Mouse (Mus musculus) brain, embryonic 14.5 days (tissue): ENCODE measurements at regions not wholly inside any gene's neighbourhood (a gene's known extent, or its start where the extent isn't known, plus 50 kb on each side); places are given as distances from the start of the nearest gene placed in this dataset.

Experiments used
- DNase-seq: peaks from one replicate; pipeline ENCODE4 v3.0.0-alpha.2; 2011; ENCODE audit warnings: low read depth
- CTCF ChIP-seq: fragments of 200-500 bp; IDR thresholded peaks from 2 replicates; pipeline ENCODE4 v1.5.1; 2012; ENCODE audit warnings: inconsistent platforms, mild to moderate bottlenecking, moderate library complexity, borderline replicate concordance; ENCODE audit not compliant: insufficient read depth, insufficient read length; ENCODE audit errors: extremely low read depth
- POLR2A ChIP-seq: fragments of 200-500 bp; IDR thresholded peaks from 2 replicates; pipeline ENCODE4 v1.6.1; 2012; ENCODE audit warnings: mild to moderate bottlenecking, inconsistent platforms, borderline replicate concordance; ENCODE audit not compliant: poor library complexity, insufficient read depth, insufficient read length, severe bottlenecking; ENCODE audit errors: extremely low read depth

- peak; percentile 23 for DNase-seq
- no peak for TF ChIP-seq POLR2A
- no peak for TF ChIP-seq CTCF
These were observed 406.7 kb downstream of the Gm597 start for GRCm38 (mm10) chr1:28373351-28373750.

- peak; percentile 55 for DNase-seq
These were observed 430.6 kb downstream of the Gm597 start for GRCm38 (mm10) chr1:28349411-28349973.

GRCm38 (mm10) chr1:28348572-28348971 is 431.5 kb downstream of the Gm597 start:
- no peak for DNase-seq

More at GRCm38 (mm10) chr1:28349411-28349973, 430.6 kb downstream of the Gm597 start:
- no peak for TF ChIP-seq CTCF
- TF ChIP-seq POLR2A: no peak

GRCm38 (mm10) chr1:28340054-28340453 is 440.0 kb downstream of the Gm597 start:
- DNase-seq: peak; percentile 20
- TF ChIP-seq POLR2A (no peak), CTCF (no peak)

More at GRCm38 (mm10) chr1:28348572-28348971, 431.5 kb downstream of the Gm597 start:
- no peak for TF ChIP-seq CTCF
- TF ChIP-seq POLR2A: no peak

GRCm38 (mm10) chr1:28334366-28334765 is 445.7 kb downstream of the Gm597 start:
- no peak for DNase-seq
- TF ChIP-seq POLR2A (no peak), CTCF (no peak)

- no peak for TF ChIP-seq CTCF
- no peak for TF ChIP-seq POLR2A
- DNase-seq: peak; percentile 43
These were observed 448.0 kb downstream of the Gm597 start for GRCm38 (mm10) chr1:28332031-28332430.

GRCm38 (mm10) chr1:28328986-28329385 is 451.1 kb downstream of the Gm597 start:
- TF ChIP-seq POLR2A: no peak
- TF ChIP-seq CTCF: no peak
- no peak for DNase-seq

GRCm38 (mm10) chr1:28328539-28328938 is 451.5 kb downstream of the Gm597 start:
- no peak for TF ChIP-seq POLR2A
- TF ChIP-seq CTCF: no peak
- no peak for DNase-seq

GRCm38 (mm10) chr1:28324141-28324540 is 455.9 kb downstream of the Gm597 start:
- DNase-seq: peak; percentile 23
- no peak for TF ChIP-seq CTCF
- TF ChIP-seq POLR2A: no peak
